Mouse (Mus musculus) heart, adult 2 months (tissue): ENCODE results near the gene Slc25a12.

Experiments
- CTCF ChIP-seq: fragments of 200-600 bp; IDR thresholded peaks from 2 replicates; pipeline ENCODE4 v1.8.1; 2022; ENCODE audit warnings: antibody characterized with exemption, mild to moderate bottlenecking, moderate library complexity
- EP300 ChIP-seq: fragments of 200-500 bp; IDR thresholded peaks from 2 replicates; pipeline ENCODE4 v1.6.1; 2011; ENCODE audit warnings: low read depth, low read length, control low read depth; ENCODE audit not compliant: insufficient read depth
- POLR2A ChIP-seq: fragments of 200-500 bp; IDR thresholded peaks from 2 replicates; pipeline ENCODE4 v1.6.1; 2011; ENCODE audit warnings: mild to moderate bottlenecking, low read depth, low read length, control low read depth; ENCODE audit not compliant: insufficient read depth

DNA sequence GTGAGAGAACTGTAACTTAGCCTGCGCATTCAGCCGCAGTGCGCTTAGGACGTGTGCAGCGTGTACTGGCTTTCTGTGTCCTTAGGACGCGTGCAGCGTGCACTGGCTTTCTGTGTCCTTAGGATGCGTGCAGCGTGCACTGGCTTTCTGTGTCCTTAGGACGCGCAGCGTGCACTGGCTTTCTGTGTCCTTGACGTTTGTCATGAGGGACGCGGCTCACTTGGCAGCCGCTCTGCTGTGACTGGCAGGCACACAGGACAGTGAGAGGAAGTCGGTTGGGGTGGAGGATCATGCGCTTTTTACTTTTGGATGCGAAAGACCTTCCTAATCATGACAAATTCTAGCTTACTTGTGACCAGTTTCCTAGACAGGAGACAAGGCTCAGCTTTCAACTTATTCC, 103.0 kb downstream of the Slc25a12 start:
- no peak for TF ChIP-seq CTCF
- peak; percentile 58; the same call in 1 of the 2 replicates for TF ChIP-seq EP300
- no peak for TF ChIP-seq POLR2A
